Mouse (Mus musculus) stomach, postnatal 0 days (tissue): Measurements from ENCODE around the gene Slc15a1. TPM values are rescaled to one million over a fixed set of nuclear protein-coding genes. Genes with fewer than 3 reads are reported as not detected.

Experiments
- ATAC-seq: fragments of 200-750 bp; cut with Nextera tagmentation; 2 replicates; pipeline ENCODE4 v1.8.0; 2017; ENCODE audit not compliant: low FRiP score, low TSS enrichment
- DNase-seq: peaks from one replicate; pipeline ENCODE4 v3.0.0-alpha.2; 2016; ENCODE audit warnings: low spot score
- H3K27ac ChIP-seq: fragments of 300-500 bp; sonication (generic); replicated peaks from 2 replicates; pipeline ENCODE4 v1.5.1; 2014; ENCODE audit warnings: mild to moderate bottlenecking, control low read depth
- H3K27me3 ChIP-seq: fragments of 300-500 bp; sonication (generic); 2 replicates; pipeline ENCODE4 v1.6.1; 2014; ENCODE audit warnings: low read length; ENCODE audit not compliant: control insufficient read depth, insufficient read depth
- H3K36me3 ChIP-seq: fragments of 300-500 bp; sonication (generic); 2 replicates; pipeline ENCODE4 v1.6.1; 2014; ENCODE audit warnings: low read length, mixed read lengths; ENCODE audit not compliant: control insufficient read depth, insufficient read depth
- H3K4me1 ChIP-seq: fragments of 300-500 bp; sonication (generic); replicated peaks from 2 replicates; pipeline ENCODE4 v1.6.1; 2014; ENCODE audit warnings: antibody characterized with exemption; ENCODE audit not compliant: control insufficient read depth, insufficient read depth
- H3K4me2 ChIP-seq: fragments of 300-500 bp; sonication (generic); replicated peaks from 2 replicates; pipeline ENCODE4 v1.6.1; 2014; ENCODE audit warnings: low read depth, mild to moderate bottlenecking, control low read depth, moderate library complexity
- H3K4me3 ChIP-seq: fragments of 300-500 bp; sonication (generic); 2 replicates; pipeline ENCODE4 v1.5.1; 2014; ENCODE audit warnings: low read depth, low read length, control low read depth
- H3K9ac ChIP-seq: fragments of 300-500 bp; sonication (generic); 2 replicates; pipeline ENCODE4 v1.6.1; 2014; ENCODE audit warnings: mild to moderate bottlenecking, low read length, control low read depth, mixed read lengths
- H3K9me3 ChIP-seq: fragments of 300-500 bp; sonication (generic); 2 replicates; pipeline ENCODE4 v1.6.1; 2016; ENCODE audit warnings: low read length; ENCODE audit not compliant: control insufficient read depth
- CTCF ChIP-seq: IDR thresholded peaks from 2 replicates; pipeline ENCODE4 v1.5.1; 2016; ENCODE audit warnings: antibody characterized with exemption, low read depth, mild to moderate bottlenecking, moderate library complexity
- EP300 ChIP-seq: optimal IDR thresholded peaks from 2 replicates; pipeline ENCODE3; 2016; ENCODE audit warnings: antibody characterized with exemption
- WGBS: fragments of 180-500 bp; shearing (Covaris S2); extraction: QIAGEN DNeasy Blood & Tissue Kit; methylation state at CpG from one replicate; pipeline ENCODE4 v1.1.7; 2014; 5-methylcytosine and 5-hydroxymethylcytosine counted together
- polyA plus RNA-seq: library from polyadenylated mRNA; unstranded; fragments of >200 nt; fragmentation: Nextera tagmentation; extraction: Ambion mirVana; gene quantifications from 2 replicates; pipeline ENCODE4 v1.2.1, GENCODE M21; 2015

The Slc15a1 gene
- polyA plus RNA-seq, 1 experiment from 2014 or later: 12.0 TPM

DNA sequence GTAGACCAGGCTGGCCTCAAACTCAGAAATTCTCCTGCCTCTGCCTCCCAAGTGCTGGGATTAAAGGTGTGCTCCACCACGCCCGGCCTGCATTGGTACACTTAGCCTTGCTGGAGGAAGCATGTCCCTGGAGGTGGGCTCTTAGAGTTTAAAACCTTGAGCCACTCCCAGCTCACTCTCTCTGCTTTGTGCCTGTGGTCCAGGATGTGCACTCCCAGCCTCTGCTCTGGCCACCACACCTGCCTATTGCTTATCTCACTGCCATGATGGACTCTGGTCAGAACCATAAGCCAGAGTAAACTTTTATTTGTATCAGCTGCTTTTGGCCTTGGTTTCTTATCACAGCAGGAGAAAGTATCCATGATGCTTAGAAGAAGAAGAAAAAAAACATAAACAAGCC is 40.7 kb downstream of the Slc15a1 start:
- H3K9ac ChIP-seq: no peak overlapping the region
- ATAC-seq (no peak), DNase-seq (no peak)
- no peak overlapping the region for H3K27ac ChIP-seq
- no peak overlapping the region for H3K4me3 ChIP-seq
- TF ChIP-seq EP300 (no peak), CTCF (no peak)
- no peaks in the 10 kb centered on the region for H3K9me3 ChIP-seq
- no peaks in the 10 kb centered on the region for H3K4me1 ChIP-seq
- no peaks in the 10 kb centered on the region for H3K36me3 ChIP-seq
- no peaks in the 10 kb centered on the region for H3K27me3 ChIP-seq
- WGBS: 100% methylated on average over 2 of the region's 2 CpGs
- H3K4me2 ChIP-seq: no peak overlapping the region

DNA sequence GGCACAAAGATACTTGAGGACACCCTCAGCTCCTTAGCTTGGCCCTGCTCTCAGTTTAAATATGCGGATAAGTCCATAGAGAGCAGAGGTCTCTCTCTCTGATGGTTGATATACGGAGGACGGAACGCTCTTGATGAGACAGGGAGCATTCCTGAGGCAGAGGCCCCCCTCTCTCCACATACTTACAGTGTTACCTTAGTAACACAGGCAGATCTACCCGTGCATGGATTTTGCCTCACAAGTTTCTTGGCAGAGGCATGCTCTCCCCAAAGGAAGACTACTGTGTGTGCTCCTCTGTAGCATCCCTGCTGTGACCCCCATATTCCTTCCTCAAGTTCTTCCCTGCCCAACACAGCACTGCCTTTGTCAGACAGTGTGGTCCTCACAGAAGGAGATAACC is 42.3 kb downstream of the Slc15a1 start:
- DNase-seq (no peak), ATAC-seq (no peak)
- no peaks in the 10 kb centered on the region for H3K4me1 ChIP-seq
- no peak overlapping the region for H3K27ac ChIP-seq
- TF ChIP-seq EP300 (no peak), CTCF (no peak)
- H3K27me3 ChIP-seq: no peaks in the 10 kb centered on the region
- H3K4me2 ChIP-seq: no peak overlapping the region
- H3K9ac ChIP-seq: no peak overlapping the region
- WGBS: 46% methylated on average over 5 of the region's 5 CpGs
- H3K4me3 ChIP-seq: no peak overlapping the region
- H3K36me3 ChIP-seq: no peaks in the 10 kb centered on the region
- no peaks in the 10 kb centered on the region for H3K9me3 ChIP-seq

DNA sequence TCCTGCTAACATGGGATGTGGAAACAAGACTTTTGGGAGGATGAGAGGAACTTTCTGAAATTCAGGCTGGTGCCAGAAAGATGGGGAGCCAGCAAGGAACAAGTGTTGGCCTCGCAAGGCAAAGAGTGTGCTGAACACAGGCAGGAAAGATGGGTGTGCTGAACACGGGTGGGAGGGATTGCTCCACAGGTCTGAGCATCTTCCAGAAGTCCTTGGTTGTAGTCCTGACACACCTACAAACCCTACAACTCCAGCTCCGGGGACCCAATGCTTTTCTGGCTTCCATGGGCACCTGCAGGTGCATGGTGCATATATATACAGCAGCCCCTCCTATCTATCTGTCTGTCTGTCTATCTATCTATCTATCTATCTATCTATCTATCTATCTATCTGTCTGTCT is 44.1 kb downstream of the Slc15a1 start:
- ATAC-seq (no peak), DNase-seq (no peak)
- no peak overlapping the region for H3K4me3 ChIP-seq
- TF ChIP-seq CTCF (no peak), EP300 (no peak)
- H3K27me3 ChIP-seq: no peaks in the 10 kb centered on the region
- no peak overlapping the region for H3K4me2 ChIP-seq
- H3K9me3 ChIP-seq: no peaks in the 10 kb centered on the region
- no peaks in the 10 kb centered on the region for H3K4me1 ChIP-seq
- 83% methylated on average over 3 of the region's 3 CpGs for WGBS
- no peak overlapping the region for H3K27ac ChIP-seq
- no peaks in the 10 kb centered on the region for H3K36me3 ChIP-seq
- no peak overlapping the region for H3K9ac ChIP-seq

DNA sequence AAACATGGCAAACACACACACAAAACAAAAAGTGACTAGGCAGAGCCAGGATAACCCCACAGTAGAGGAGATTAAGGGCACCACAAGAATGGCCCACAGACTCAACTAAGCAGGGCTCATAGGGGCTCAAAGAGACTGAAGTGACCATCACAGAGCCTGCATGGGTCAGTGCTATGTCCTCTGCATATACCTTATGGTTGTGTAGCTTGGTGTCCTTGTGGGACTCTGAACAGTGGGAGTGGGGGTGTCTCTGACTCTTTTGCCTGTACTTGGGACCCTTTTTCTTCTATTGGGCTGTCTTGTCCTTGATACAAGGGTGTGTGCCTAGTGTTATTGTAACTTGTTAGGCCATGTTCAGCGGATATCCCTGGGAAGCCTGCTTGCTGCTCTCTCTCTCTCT is 46.5 kb downstream of the Slc15a1 start:
- Histone ChIP-seq H3K27ac (no peak overlapping the region), H3K36me3 (no peaks in the 10 kb centered on the region), H3K27me3 (no peaks in the 10 kb centered on the region), H3K9me3 (no peaks in the 10 kb centered on the region), H3K4me1 (no peaks in the 10 kb centered on the region), H3K4me3 (no peak overlapping the region), H3K9ac (no peak overlapping the region), H3K4me2 (no peak overlapping the region)
- TF ChIP-seq CTCF (no peak), EP300 (no peak)
- 61% methylated on average over 1 of the region's 1 CpGs for WGBS
- DNase-seq (no peak), ATAC-seq (no peak)

DNA sequence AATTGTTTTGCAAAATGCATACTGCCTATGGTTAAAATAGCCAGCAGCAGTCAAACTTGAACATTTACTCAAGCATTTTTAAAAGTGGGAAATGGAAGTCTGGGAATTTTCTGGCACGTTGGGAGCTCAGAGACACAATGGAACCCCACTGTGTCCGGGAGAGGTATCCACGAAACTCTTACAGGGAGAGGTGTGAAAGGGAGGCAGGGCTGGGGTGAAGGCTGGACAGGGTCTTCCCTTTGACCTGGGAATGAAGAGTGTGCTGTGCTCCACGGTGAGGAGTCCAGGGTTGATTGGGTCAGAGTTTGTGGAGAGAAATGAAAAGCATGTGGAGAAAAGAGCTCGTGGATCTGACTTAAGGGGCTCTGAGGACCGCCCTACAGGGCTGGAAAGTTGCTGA is 47.5 kb downstream of the Slc15a1 start:
- Histone ChIP-seq H3K4me3 (no peak overlapping the region), H3K36me3 (no peaks in the 10 kb centered on the region), H3K9me3 (no peaks in the 10 kb centered on the region), H3K27ac (no peak overlapping the region), H3K9ac (no peak overlapping the region), H3K27me3 (no peaks in the 10 kb centered on the region), H3K4me1 (no peaks in the 10 kb centered on the region), H3K4me2 (no peak overlapping the region)
- ATAC-seq (no peak), DNase-seq (no peak)
- TF ChIP-seq EP300: no peak
- TF ChIP-seq CTCF: no peak
- 79% methylated on average over 6 of the region's 6 CpGs for WGBS

DNA sequence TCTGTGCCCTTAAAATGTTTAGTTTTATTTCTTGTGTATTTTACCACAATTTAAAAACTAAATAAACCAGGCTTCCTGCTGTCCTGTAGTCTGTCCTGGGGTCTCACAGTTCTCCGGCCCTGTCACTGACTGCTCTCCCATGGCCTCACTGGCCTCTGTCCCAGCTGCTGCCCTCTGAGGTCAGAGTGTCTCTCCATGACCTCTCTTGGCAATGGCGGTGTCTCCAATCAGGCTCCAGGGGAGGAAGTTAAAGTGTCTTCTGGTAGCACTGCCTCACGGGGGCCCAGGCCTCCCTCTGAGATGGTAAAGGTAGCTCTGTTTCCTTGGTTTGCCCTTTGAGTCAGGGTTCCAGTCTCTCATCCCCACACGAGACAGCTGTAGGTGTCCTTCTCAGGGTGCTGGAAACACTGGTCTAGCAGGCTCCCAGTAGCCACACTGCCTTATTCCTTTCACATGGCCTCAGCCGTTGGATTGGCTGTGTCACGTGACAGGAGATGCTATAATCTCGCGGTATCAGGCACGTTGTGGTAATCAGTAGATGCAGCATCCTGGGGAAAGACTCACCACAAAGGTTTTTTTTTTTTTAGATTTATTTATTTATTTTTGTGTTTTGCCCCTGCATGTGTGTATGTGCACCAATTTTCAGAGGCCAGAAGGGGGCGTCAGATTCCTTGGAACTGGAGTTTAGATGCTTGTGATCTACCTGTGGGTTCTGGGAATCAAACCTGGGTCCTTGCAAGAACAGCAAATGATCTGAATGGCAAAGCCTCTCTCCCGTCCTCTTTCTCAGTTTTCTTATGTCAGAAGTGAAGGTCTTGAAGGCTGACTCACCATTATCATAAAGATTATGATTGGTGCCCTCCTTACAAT is 48.4 kb downstream of the Slc15a1 start:
- no peak overlapping the region for H3K4me3 ChIP-seq
- H3K27ac ChIP-seq: no peak overlapping the region
- H3K4me2 ChIP-seq: no peak overlapping the region
- H3K9me3 ChIP-seq: no peaks in the 10 kb centered on the region
- 82% methylated on average over 11 of the region's 11 CpGs for WGBS
- H3K27me3 ChIP-seq: no peaks in the 10 kb centered on the region
- no peak for ATAC-seq
- no peak overlapping the region for H3K9ac ChIP-seq
- H3K4me1 ChIP-seq: no peaks in the 10 kb centered on the region
- H3K36me3 ChIP-seq: no peaks in the 10 kb centered on the region
- TF ChIP-seq EP300 (no peak), CTCF (peak; percentile 19; the same call in 1 of the 2 replicates)
- DNase-seq: no peak
